Mouse (Mus musculus) urinary bladder, postnatal 36 days (tissue): ENCODE measurements around the gene 1700069L16Rik.

ENCODE experiments used
- DNase-seq, 2 experiments: peaks; one replicate each; pipeline ENCODE4 v3.0.0; 2022; ENCODE audit warnings: low spot score in 2 of 2, mixed read lengths in 1 of 2

Gene 1700069L16Rik

DNA sequence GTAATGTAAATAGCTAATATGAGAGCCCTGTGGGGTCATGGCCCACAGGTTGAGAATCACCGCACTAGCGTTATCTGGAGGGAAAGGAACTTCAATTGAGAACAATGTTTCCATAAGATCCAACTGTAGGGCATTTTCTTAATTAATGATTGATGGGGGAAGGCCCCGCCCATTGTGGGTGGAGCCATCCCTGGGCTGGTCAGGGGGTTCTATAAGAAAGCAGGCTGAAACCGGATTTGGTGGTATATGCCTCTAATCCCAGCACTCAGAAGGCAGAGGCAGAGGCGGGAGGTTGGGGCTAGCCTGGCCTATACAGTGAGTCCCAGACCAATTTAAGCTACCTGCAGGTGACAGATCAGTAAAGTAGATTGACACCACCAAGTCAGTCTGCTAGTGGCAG is 9.8 kb upstream of the 1700069L16Rik start:
- DNase-seq, result no peak

DNA sequence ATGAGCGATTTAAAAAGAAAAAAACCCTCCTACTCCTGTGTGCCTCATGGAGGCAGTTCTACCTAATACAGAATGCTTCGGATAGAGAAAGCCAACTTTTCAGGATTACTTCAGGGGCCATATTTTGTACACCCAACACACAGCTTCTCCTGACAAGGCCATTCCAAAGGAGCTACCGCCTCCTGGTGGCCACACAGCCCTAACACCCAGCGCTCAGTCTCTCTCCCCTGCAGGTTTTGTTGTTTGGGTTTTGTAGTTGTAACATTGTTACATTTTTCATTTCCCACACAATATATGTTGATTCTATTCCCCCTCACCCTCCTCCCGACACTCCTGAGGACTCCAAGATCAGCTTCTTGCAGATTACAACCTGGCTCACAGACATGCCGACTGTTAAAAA is 7.6 kb upstream of the 1700069L16Rik start:
- DNase-seq, result no peak

DNA sequence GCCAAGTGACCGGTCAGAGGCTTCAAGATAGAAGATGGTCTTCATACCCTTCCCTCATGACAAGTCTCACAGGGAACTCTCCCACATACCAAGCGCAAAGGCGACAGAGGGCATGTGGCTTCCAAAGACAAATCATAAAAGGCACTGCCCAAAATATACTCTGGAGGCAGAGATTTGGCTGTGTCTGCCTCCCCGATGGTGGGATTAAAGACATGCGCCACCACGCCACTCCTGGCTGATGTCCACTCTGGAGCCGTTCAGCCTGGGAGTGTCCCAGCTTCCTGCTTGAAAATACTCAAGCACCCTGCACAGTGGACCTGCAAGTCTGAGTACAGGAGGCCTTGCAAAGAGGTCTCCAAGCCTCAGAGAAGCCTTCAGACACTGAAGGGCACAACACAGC is 6.6 kb upstream of the 1700069L16Rik start:
- DNase-seq, result no peak

DNA sequence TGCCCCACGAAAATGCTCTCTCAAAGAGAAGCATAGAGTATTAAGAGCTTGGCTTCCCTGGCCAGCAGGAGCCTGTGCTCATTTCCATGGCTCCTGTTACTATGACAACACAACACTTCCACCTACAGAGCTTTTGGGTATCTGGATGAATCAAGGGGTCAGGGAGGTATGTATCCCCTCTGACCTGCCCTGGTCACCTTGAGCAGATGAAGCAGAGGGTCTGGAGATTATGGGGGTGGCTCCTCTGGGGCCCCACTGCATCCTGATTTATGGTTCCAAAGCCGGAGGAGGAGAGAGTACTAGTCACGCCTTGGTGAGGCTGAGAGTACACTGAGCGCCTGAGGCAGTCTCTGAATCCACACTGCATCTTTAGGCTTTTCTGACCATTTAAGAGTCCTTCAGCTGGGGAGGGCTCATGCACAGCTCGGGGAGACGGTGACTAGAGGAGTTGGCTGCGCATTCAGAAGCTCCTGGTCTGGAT is 6.1 kb upstream of the 1700069L16Rik start:
- DNase-seq, result no peak

DNA sequence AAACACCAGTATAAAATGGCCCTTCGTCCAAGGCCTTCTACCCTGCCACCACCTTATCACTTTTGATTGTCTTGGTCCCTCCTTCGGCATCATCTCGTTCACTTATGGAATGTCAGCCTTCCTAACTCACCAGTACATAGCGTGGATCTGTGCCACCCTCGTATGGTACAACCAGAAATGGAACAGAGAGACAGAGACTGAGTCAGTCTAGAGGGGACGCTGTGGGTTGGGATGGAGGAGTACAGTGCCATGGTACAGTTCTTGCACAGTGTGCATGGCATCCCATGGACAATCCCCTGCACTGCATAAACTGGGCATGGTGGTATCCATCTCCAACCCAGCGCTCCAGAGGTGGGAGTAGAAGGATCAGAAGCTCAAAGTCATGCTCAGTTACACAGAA is 4.1 kb upstream of the 1700069L16Rik start:
- DNase-seq, result no peak

DNA sequence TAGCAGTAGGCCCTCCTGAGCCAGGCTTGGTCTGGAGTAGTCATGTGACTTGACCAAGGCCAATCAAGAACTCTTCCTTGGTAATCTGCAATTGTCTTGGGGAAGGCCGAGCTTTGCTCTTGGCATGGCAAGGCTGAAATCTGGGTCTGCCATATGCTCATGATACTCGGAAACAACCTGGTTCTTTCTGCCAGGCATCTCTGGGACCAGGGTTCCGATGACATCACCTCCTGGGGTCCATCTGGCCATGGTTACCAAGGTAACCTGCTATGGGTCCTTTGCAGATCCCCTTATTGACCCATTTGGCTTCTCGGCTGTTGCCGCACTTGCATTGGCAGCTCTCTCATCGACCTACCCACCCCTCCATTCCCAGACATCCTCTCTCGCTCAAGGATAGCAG is 3.4 kb upstream of the 1700069L16Rik start:
- DNase-seq, result no peak

DNA sequence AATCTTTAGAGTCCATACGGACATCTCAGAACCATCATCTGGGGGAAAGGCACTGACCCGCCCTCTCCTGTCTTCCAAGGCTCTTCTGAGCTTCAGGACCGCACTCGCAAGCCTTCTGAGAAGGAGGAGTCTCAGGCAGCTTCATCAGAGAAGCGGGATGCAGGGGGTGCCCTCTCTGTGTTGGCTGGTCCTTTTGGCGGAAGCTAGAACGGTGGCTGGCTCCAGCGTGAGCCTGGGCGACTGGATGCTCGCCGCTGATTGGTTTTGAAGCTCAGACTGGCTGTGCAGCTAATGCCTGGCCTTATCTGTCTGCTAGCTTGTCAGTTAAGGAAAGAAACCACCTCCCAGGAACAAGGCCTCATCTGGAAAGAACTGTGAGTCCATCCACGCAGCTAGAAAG is 2.7 kb upstream of the 1700069L16Rik start:
- no peak for DNase-seq

DNA sequence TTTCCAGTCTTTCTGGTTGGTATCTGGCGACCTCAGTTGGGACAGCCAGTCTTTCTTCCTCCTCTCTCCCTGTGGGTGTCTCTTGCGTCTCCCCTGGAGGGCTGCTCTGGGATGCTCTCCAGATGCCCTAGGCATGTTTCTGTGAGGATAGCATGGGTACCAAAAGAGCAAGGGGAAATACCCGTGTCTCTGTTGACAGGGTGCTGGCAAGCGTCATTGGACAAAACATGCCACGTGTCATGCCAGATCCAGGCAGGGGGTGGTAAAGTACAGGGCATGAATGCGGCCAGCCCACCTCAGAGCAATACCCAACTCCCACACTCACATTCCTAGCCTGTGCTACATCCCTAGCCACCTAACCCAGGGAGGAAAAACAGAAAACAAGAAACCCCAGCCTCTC is 2.0 kb upstream of the 1700069L16Rik start:
- DNase-seq, result no peak

DNA sequence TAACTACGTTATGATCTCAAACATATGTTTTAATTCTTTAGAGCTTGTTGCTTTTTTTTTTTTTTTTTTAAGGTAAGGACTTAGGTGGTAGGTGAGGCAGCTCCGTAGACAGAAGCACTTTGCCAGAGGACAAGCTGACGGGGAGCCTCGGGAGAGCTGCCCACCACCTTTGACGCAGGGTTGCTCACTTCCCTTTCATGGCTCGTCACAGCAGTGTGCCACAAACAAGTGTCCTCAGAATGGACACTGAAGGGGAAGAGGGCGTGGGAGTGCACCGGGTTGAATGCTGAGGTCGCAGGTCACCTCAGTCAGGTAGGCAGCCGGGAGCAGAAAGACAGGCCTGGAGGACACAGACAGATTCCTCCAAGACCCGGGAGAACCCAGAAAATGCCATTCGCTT is 845 bp upstream of the 1700069L16Rik start:
- no peak for DNase-seq

DNA sequence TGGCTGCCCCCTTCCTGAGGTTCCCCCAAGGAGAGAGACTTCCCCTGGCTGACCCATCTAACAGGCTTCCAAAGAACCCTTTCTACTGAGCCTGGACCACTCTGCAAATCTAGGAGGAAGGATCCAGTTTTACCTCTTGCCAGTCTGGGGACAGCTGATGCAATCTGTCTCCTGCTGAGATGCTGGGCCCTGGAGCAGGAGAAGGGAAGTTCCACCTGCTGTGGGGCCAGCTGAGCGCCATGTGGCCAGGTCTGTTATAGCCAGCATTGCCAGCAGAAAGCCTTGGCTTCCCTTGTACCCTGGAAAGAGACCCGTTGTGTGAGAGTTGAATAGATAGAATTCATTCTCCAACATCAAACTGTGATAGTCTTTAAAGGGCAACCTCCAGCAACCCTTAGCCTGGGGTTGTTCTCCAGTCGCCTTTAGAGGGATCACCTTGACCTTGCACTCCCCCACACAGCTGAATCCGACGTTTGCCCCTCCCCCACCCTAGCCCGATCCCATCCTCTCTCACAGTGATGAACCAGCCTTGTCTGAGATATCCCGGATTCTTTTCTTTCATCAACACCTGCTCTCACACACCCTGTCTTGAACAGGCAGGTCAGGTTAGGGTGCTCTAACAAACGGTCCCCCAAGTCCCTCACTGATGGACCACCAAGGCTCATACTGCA is 870 bp downstream of the 1700069L16Rik start:
- DNase-seq, result no peak

DNA sequence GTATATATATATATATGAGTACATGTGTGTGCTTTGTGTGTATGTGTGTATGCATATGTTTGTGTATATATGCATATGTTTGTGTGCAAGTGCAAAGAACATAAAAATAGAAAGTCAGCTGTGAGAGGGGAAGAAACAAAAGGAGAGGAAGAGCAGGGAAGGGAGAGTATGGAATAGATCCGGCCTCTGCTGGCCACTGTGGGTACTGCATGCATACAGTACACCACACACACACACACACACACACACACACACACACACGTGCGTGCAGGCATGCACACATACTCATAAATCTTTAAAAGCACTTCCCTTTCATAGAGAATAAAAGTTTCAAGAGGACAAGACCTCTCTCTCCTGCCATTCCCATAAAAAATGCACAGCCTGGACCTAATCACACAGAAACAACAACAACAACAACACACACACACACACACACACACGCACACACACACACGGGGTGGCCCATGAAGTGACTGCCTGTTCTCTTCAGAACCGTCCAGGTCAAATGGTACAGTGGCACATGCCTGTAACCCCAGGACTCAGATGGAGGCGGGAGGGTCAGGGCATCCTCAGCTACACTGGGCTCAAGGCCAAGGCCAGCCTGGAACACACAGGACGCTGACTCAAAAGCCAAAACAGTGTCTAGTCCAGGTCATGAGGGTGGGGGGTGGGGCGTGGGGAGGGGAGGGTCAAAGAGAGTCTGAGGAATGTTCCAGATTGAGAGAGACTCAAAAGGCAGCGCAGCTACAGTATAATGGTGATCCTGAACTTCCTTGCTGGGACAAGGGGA is 2.2 kb downstream of the 1700069L16Rik start:
- no peak for DNase-seq

DNA sequence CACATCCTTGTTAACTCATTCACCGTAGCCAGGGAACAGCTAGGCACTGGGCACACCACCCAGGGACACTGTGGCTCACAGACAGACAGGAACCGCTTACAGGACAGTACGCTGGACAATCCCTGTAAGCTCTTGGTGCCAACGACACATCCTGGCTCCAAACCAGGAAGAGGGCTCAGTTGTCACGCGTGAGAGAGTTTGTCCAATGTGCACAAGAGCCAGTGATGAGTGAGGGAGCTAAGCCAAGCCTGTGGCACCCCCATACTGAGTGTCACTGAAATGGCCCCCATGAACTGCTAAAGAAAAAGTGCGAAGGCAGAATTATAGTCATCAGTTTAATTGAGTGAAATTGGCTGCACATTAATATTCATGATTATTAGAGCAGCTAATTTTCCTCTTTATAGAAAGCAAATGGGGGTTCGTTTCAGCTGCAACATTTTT is 5.3 kb downstream of the 1700069L16Rik start:
- DNase-seq, result no peak

DNA sequence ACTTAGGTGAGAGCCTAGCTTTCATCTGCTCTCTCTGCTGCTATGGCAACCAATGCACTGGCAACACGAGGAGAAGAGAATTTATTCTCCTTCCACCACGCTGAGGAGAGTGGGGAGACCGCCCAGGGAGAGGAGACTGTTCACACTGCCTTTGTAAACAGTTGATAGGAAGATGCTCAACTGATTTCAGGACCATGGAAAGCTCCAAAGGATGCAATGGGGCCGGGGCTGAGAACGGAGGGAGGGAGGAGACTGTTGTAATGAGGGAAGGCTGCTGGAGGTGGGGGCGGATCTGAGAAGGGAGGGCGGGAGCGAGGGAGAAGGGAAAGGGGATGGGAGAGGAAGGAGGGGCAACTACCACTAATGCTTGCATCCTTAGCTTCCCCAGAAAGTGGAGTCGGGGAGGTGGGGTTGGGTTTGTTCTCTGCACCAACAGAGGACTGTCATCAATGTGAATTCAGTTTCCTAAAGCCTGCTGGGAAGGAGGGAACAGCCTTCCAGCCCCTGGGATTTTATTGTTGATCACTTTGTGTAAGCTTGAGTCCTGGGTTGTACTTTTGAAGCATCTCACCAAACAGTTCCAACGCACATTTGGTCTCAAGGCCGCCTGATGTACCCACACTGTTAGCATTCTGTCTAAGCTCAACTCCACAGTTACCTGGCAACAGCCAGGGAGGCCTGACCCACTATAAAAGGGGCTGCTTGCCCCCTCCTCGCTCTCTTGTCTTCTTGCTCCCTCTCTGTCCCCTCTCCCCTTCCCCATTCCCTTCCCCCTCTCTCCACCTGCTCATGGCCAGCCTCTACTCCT is 7.8 kb downstream of the 1700069L16Rik start:
- DNase-seq, result no peak

DNA sequence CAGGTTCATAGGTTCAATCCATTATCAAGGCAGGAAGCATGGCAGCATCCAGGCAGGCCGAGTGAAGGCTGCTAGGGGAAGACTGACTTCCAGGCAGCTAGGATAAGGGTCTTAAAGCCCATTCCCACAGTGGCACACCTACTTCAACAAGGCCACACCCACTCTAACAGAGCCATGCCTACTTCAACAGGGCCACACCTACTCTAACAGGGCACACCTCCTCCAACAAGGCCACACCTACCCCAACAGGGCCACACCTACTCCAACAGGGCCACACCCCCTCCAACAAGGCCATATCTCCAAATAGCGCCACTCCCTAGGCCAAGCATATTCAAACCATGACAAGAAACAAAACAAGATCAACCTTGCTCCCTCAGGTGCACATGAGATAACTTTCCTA is 11.7 kb downstream of the 1700069L16Rik start:
- no peak for DNase-seq

DNA sequence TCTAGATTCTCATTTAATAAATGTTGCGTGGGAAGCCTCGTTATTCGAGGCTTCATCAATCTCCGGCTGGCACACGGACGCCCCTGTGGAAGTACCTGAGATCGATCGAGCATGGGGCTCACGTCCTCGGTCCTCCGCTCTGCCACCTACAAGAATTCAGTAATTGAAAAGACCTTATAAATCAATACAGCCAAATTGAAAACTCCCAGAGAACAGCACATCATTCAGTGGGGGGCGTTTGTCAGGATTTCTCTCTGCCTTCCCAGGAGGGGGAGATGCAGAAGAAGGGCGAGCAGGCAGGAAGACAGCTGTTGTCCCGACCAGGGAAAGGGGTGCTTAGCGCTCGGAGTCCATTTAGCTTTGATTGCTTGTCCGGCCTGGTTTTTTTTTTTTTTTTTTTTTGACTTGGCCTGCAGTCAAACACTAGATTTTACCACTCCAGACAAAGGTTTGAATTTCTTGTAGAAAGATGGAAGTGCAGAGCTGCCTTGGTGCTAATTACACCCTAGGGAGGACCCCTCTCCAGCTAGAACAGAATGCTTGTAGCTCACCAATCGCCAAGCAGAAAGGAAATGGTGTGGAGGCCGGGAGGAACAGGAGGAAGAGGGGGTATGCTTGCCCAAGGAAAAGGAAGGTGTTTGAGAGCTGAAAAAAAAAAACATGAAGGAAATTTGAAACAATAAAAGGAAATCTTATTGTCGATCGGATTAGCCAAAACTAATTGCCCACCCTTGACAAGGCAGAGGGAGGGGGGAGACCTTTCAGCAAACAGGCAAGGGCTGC is 20.6 kb downstream of the 1700069L16Rik start:
- no peak for DNase-seq

DNA sequence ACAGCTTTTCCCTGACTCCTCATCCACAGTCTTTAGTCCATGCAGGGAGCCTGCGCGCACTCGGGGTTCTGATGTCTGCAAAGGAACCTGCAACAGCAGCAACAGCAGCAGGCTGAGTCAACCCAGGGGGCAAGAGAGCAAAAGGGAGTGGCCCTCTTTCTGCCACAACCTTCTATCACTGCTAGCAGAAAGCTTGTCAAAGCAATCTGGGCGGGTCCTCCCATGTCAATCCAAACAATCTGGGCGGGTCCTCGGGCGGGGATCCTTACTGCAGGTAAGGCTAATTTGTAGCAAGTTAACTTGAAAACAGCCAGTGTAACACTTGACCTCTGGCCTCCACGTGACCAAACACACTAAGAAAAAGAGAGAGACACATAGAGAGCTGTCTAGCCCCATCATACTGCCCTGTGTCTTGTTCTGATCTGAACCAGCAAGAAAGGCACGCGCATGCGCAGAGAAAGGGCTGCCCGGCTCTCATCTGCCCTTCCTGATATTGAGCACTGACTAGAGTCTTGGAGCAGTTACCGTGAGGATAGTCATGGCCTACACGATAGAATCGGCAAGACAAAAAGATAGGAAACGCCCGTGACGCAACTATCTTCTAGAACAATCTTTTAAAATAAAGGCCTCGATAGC is 24.1 kb downstream of the 1700069L16Rik start:
- DNase-seq, result no peak

DNA sequence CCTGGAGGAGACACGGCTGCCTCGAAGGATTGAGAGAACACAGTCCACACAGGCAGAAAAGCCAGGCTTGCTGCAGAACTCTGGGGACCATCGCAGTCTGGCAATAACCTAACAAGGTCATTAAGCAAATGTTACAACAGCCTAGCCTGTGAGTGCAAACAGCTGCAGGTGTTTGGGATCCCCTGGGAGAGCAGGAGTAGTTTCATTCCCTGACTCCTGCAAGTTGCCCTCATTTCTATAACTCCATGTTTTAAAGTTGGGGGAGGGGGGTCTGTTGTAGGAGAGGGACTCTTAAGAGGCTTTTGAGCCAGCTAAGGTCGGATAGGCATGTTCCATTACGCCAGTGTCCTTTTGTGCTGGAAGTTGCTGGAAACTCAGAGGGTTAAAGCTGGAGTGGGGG is 30.2 kb downstream of the 1700069L16Rik start:
- peak in 1 of 2 experiments; percentile 9 for DNase-seq

DNA sequence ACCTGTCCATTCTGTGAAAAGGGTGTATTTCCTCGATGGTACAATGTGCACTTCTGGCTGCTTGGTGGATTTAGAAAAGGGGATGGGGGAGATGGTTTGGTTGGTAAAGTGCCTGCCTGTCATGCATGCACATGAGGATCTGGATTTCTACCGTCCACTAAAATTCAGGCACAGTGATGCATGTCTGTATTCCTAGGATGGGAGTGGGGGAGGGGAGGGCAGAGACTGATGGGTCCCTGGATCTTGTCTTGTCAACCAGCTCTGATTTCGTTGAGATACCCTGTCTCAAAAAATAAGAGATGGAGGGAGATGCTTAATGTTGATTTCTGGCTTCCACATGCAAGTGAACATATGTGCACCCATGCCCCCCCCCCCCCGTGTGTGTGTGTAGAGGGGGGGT is 30.6 kb downstream of the 1700069L16Rik start:
- DNase-seq, result no peak

DNA sequence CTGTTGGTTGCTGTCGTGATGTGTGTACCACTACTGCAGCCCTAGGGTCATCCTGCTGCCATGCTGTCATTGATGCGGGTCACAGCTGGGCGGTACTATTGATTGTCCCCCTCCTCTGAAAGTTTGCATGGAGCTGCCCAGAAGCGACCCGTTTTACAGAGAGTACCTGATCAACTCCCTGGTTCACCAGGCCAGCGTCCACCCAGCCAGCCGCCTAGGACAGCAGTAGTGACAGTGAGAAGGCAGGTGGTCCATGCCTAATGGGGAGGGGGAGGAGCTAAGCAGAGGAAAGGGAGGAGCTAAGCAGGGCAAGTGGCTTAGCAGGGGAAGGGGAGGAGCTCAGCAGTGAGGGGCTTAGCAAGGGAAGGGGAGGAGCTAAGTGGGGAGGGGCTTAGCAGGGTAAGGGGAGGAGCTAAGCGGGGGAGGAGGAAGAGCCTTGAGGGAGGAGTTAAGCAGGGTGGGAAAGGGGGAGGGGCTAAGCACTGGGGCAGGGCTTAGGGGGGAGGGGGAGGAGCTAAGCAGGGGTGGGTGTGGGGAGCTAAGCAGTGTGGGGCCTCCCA is 31.3 kb downstream of the 1700069L16Rik start:
- DNase-seq, result no peak

DNA sequence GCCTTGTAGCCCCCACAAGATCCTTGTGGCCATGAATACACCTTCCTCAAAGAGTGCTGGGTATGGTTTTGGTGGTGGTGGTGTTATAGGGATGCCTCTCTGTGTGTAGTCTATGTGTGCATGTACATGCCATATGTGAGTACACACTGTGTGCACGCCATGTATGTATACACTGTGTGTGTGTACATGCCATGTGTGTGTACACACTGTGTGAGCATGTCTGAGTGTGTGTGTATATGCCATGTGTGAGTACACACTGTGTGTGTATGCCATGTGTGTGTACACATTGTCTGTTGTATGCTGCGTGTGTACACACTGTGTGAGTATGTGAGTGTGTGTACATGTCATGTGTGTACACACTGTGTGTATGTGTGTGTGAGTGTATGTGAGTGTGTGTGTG is 33.7 kb downstream of the 1700069L16Rik start:
- DNase-seq, result no peak

DNA sequence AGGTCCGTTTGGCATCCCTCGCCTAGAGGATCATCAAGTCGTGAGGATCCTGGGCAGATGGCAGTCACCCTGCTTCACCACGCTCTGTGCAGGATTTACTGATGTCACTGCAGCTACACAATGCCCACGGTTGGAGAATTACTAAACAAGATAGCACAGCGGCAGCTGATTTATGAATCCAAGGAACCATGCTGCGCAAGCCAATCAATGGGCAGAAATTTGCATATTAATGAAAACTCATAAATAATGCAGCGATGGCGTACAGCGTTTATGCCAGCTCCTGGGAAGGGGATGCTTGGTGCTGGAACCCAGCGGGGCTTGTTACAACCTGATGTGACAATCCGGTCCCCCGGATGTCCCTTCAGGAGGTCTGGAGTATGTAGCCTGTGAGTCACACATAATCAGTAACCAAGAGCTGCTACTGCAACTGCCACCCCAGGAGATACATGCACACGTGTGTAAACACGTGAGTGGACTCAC is 34.5 kb downstream of the 1700069L16Rik start:
- no peak for DNase-seq
